Mouse (Mus musculus): ENCODE measurements around the gene A730061H03Rik.

DNA sequence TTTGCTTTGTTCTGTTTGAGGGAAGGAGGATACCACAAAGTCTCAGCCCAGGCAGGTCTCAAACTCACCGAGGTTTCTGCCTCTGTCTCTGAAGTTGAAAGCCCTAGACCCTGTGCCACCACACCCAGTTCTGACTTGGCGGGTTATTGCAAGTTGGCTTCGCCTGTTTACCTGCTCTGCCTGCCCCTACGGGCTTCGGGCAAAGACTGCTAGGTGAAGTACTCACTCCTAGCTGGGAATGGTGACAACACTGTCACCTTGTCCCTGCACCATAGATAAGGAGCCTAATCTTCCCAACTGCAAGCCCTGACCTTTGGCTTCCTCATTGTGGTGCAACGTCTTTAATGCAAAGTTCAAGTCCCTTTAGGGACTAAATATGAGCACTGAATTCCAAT is 25.4 kb upstream of the A730061H03Rik start:
- TF ChIP-seq GATA1 (IDR thresholded peaks at IDR 0.05; ENCODE audit: borderline replicate concordance, low read length) (no peak), FLI1 (IDR thresholded peaks at IDR 0.05; ENCODE audit: low read length) (no peak)
